Mouse (Mus musculus) layer of hippocampus, adult 9-10 months (tissue): ENCODE results near the gene Clcf1.

Experiments
- DNase-seq: peaks from one replicate; pipeline ENCODE4 v3.0.0; 2022; ENCODE audit warnings: low spot score

The Clcf1 gene

DNA sequence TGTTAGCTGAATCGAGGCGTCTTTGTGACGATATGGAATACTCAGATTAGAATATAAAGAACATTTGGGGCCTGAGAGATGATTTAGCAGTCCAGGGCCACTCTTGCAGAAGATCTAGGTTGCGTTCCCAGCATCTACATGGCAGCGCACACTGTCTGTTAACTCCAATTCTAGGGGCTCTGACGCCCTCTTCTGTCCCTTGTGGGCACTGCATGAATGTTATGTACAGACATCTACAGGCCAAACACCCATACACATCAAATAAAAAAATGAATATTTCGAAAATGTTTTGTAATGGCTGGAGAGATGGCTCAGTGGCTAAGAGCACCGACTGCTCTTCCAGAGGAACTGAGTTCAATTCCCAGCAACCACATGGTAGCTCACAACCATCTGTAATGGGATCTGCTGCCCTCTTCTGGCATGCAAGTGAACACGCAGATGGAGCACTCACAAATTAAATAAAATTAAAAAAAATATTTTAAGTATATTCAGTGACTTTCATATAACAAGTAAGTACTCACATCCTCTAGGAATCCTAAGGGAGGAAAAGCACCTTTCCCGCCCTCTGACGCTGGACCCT, 41.6 kb downstream of the Clcf1 start:
- no peak for DNase-seq

DNA sequence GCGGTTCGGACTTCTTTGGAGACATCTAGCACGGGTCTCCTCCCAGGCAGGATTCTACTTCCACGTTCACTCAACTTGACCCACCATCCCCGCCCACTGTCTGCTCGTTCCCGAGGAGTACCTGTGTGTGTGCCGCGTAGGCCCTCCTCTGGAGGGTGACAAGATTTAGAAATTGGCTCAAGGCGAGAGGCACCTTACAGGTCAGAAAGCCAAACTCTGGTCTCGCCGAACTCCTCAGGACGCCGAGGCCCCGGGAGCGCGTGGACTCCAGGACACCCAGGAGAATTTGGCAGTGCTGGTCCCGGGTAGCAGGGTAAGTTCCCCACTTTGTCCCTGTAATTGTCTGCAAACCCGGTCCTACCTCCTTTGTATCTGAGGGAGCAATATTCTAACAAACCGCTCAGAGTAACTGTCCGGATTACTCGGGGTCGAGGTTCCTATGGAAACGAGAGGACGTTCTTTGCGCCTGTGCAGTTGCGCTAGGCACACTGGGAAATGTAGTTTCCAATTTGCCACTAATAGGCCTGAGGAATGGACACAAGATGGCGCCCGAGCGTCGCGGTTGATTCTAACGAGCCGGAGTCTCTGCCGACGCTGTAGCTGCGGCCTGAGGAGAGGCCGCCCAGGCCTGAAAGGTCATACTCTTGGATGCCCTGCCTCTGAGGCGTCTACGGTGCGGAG, 43.3 kb downstream of the Clcf1 start:
- DNase-seq = peak; percentile 95

DNA sequence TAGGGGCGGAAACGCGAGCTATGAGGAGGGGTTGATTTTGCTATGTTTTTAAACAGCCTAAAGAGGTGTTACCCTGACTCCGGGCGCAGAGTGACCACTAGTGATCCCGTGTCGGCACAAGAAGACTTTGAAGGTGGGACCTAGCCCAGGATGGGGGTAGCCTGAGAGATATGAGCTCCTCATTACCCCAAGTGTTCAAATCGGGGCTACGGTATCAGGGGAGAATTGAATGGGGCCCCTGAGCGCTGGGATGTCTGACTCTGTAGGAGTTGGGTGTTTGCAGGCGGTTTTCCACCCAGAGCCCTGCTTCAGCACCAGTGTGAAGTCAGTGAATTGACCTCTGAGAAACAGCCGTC, 43.8 kb downstream of the Clcf1 start:
- DNase-seq = no peak

DNA sequence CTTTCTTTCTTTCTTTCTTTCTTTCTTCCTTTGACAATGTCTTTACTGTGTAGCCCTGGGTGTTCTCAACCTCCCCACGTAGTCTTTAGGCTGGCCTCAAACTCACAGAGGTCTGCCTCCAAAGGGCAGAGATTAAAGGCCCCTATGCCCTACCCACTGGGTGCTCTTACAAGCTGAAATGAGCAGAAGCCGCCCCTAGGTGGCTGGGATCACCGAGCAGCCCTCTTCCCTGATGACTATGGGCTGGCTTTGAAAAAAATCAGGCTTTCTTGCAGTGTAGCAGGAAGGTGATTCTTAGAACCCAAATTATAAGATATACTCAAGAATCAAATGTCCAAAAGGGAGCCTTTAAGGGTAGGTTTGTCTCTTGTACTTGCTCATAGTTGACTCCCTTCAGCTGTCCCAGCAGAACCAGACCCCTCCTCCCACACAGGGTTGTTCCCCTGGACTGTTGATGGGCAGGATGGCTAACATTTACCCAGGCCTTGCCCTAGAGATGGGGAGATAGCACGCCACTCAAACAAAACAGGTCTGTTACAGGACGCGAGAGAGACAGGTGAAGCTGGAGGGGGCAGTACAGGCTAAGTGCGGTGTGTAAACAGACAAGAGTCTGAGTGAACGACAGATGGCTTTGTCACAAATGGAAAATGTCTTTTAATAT, 47.1 kb downstream of the Clcf1 start:
- DNase-seq = no peak

DNA sequence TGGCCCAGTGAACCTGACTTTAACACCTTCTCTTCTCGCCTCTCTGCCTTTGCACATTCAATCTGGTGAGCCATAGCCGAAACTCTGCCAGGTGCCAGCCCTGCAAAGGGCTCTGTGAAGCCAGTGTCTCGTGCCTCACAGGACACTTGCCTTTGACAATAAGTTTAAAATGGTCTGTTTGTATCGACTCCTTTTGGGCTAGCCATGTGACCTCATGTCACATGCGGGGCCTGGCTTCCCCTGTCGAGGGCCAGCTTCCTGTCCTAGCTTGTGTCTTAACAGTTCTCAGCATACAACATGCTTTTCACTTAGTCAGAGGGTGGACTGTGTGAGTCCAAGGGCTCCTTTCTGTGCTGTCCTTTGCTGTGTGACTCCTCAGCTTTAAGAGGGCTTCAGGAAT, 48.7 kb downstream of the Clcf1 start:
- DNase-seq = no peak

DNA sequence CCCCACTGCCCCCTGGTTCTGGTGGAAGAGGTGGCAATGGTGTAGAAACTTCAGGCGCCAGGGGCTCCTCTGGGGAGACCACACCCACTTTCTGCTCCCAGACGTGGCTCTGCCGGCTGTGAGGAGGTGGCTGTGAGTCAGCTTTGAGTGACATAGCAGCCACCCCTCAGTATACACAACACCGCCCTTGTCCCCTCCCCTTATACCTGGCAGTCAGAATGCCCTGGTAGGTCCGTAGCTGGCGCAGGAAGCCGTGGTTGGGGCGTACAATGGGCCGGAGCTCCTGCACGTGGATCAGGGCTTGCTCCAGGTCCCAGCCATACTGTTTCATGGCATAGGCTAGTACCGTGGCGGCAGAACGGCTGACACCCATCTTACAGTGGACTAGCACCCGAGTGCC, 49.7 kb downstream of the Clcf1 start:
- DNase-seq = no peak

DNA sequence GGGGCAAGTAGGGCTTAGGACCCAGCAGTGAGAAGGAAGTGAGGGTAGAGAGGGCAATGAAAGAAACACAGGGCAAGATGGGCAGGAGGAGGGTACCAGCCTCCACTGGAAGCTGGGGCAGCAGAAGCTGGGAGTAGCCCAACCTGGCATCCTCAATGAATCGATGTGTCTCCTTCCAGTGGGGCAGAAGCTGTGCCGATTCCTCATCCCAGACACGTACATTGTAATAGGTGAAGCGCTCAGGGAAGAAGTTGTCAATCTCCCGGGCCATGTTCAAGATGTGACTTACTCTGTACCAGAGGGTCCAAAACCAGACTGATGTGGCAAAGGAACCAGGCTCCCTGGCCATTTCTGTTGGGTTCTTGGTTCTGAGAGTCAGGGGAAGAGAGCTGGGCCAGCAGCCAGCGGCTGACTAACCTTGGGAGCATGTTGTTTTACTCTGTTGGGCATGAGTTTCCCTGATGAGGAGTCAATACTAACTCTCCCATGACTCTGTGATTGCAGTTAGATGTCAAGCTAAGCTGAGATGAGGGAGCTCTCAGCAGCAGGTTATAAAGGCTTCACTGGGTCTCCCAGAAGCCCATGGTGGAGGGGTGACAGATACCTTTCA, 50.2 kb downstream of the Clcf1 start:
- no peak for DNase-seq

DNA sequence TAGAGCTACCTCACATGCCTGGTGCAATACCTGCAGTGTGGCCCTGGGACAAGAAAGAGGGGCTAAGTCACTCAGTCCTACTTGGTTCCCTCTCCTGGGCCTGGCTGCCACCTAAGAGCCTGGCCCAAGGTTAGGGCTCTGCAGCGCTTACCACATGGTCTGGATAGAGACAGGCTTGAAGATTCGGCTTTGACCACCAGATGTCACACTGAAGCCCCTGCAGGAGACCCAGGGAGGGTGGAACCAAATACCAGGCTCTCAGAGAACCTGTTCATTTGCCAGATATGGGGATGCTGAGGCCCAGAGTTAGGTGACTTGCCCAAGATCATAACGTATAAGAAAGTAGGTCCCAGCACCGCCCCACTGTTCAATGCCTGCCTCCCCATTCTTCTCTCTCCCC, 51.9 kb downstream of the Clcf1 start:
- DNase-seq = no peak

DNA sequence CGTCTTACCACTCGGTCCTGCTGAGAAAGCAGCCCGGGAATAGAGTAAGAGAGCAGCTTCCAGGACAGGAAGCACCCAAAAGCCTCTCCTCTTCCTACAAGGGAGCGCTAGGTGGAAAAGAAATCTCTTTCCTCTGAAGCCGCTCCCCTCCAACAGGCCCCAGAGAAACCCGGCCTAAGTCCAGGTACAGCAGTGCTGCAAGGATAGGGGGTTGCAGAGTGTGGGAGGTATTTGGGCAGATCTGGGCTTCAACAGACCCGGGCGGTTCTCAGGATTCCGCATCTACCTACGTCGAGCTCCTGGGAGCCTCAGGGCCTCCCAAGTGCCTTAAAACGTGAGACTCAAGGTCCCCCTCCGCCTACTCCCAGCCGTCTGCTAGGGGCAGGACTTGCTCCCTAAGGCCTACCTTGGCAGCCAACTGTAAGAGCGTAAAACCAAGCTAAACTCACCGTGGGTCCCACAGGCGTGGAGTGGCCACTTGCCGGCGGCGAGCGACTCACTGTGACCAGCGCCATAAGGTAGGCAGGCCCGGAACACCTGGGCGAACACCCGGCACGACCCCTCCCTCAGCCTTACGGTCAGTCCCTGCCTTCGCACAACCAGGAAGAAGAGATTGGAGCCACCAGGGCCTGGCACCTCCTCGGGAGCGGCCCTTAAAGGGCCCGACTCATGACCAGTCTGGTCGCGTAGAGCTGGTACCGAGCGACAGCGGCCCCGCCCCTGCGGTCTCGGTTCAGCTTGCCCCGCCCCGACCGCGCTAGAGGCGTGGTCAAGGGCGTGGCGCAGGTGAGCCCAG, 54.7 kb downstream of the Clcf1 start, which contains the start of gene Ssh3:
Ssh3 (minus strand) TSS at position 615 of the 796 bp plus-strand sequence.
- peak; percentile 31 for DNase-seq

DNA sequence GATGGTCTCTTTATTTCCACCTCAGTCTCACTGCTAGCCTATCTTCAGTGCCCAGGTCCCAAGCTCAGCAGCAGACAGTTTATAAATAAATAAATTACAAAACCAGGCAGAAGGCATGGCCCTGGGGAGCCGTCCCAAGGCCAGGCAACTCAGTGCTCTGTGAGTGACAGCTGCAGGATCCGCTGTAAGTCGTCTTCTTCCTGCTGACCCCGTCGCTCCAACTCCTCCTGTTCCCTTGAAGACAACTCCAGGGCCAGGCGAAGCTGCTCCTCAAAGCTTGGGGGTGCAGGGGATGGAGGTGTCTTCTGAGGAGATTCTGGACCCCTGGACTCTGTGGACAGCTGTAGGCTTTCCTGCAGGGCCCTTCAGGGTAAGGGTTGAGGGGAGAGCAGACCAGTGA, 56.1 kb downstream of the Clcf1 start:
- DNase-seq = no peak

DNA sequence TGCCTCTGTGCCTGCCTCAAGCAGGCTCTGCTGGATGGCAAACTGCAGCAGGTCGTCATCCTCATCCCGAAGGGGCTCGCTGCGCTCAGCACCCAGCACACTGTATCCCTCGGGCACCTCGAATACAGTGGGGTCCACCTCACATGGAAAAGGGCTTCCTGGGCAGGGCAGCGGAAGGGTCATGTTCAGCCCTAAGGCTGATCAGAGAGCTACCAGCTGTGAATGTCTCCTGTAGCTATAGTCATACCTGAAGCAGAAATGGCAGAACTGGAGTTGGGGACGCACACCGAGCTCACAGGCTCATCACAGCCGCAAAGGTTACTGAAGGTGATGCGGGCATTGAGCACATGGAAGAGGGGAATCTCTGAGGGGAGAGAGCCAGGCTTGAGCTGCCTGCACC, 56.9 kb downstream of the Clcf1 start:
- no peak for DNase-seq
